Mouse (Mus musculus) kidney, embryonic 16.5 days (tissue): ENCODE data around the gene Impad1. TPM values are rescaled to one million over a fixed set of nuclear protein-coding genes. Genes with fewer than 3 reads are reported as not detected.

ENCODE experiments used
- ATAC-seq: fragments of 200-750 bp; cut with Nextera tagmentation; 2 replicates; pipeline ENCODE4 v1.8.0; 2017; ENCODE audit warnings: moderate TSS enrichment; ENCODE audit not compliant: low FRiP score, low TSS enrichment
- H3K27ac ChIP-seq: fragments of 300-500 bp; sonication (generic); 2 replicates; pipeline ENCODE4 v1.5.1; 2014; ENCODE audit warnings: low read length
- H3K27me3 ChIP-seq: fragments of 300-500 bp; sonication (generic); 2 replicates; pipeline ENCODE4 v1.6.1; 2014; ENCODE audit warnings: low read length, control low read depth, mixed read lengths; ENCODE audit not compliant: insufficient read depth
- H3K36me3 ChIP-seq: fragments of 300-500 bp; sonication (generic); 2 replicates; pipeline ENCODE4 v1.6.1; 2014; ENCODE audit warnings: low read length, control low read depth, mixed read lengths; ENCODE audit not compliant: insufficient read depth
- H3K4me1 ChIP-seq: fragments of 300-500 bp; sonication (generic); 2 replicates; pipeline ENCODE4 v1.6.1; 2014; ENCODE audit warnings: low read length, control low read depth, mixed read lengths; ENCODE audit not compliant: insufficient read depth
- H3K4me2 ChIP-seq: fragments of 300-500 bp; sonication (generic); replicated peaks from 2 replicates; pipeline ENCODE4 v1.6.1; 2014; ENCODE audit warnings: low read depth, low read length
- H3K4me3 ChIP-seq: fragments of 300-500 bp; sonication (generic); 2 replicates; pipeline ENCODE4 v1.5.1; 2014; ENCODE audit warnings: mild to moderate bottlenecking, low read length
- H3K9ac ChIP-seq: fragments of 300-500 bp; sonication (generic); replicated peaks from 2 replicates; pipeline ENCODE4 v1.6.1; 2014; ENCODE audit warnings: low read length
- H3K9me3 ChIP-seq: fragments of 300-500 bp; sonication (generic); 2 replicates; pipeline ENCODE4 v1.6.1; 2016; ENCODE audit warnings: low read length, control low read depth
- WGBS: fragments of 180-500 bp; shearing (Covaris S2); extraction: QIAGEN DNeasy Blood & Tissue Kit; methylation state at CpG from one replicate; pipeline ENCODE4 v1.1.7; 2014; 5-methylcytosine and 5-hydroxymethylcytosine counted together
- polyA plus RNA-seq: library from polyadenylated mRNA; unstranded; fragments of >200 nt; fragmentation: Nextera tagmentation; extraction: Ambion mirVana; gene quantifications from 2 replicates; pipeline ENCODE4 v1.2.1, GENCODE M21; 2015

The Impad1 gene
- polyA plus RNA-seq, 1 experiment from 2014 or later: 33.5 TPM

GRCm38 (mm10) chr4:4717763-4718347, 75.3 kb downstream of the Impad1 start:
- H3K9me3 ChIP-seq: no peaks in the 10 kb centered on the region
- no peaks in the 10 kb centered on the region for H3K36me3 ChIP-seq
- no peaks in the 10 kb centered on the region for H3K4me1 ChIP-seq
- H3K27me3 ChIP-seq: no peaks in the 10 kb centered on the region
- 0 out of 2 replicates have a peak, but pooled peaks have one; percentile 31 for ATAC-seq
- 60% methylated on average over 4 of the region's 4 CpGs for WGBS
- no peak overlapping the region for H3K9ac ChIP-seq
- no peak overlapping the region for H3K27ac ChIP-seq
- no peak overlapping the region for H3K4me3 ChIP-seq
- no peak overlapping the region for H3K4me2 ChIP-seq
